Mouse (Mus musculus) kidney, adult 2 months (tissue): ENCODE measurements at regions not wholly inside any gene's neighbourhood (a gene's known extent, or its start where the extent isn't known, plus 50 kb on each side); places are given as distances from the start of the nearest gene placed in this dataset.
A peak's percentile ranks its signal among the peaks of the same experiment; 100 is the strongest.

Source experiments
- DNase-seq: peaks from one replicate; pipeline ENCODE4 v3.0.0; 2021
- H3K27ac ChIP-seq: fragments of 200-500 bp; 2 replicates; pipeline ENCODE4 v1.5.1; 2012; ENCODE audit warnings: low read depth, low read length, control low read depth, inconsistent platforms; ENCODE audit not compliant: insufficient read depth
- H3K27me3 ChIP-seq: fragments of 200-500 bp; replicated peaks from 2 replicates; pipeline ENCODE4 v1.6.1; 2012; ENCODE audit warnings: mild to moderate bottlenecking, moderate library complexity, low read length, inconsistent platforms; ENCODE audit not compliant: control insufficient read depth, insufficient read depth
- H3K36me3 ChIP-seq: fragments of 200-500 bp; 2 replicates; pipeline ENCODE4 v1.6.1; 2012; ENCODE audit warnings: mild to moderate bottlenecking, moderate library complexity, low read length, inconsistent platforms; ENCODE audit not compliant: control insufficient read depth, insufficient read depth
- H3K4me1 ChIP-seq: fragments of 200-500 bp; 2 replicates; pipeline ENCODE4 v1.6.1; 2011; ENCODE audit warnings: low read length; ENCODE audit not compliant: control insufficient read depth, insufficient read depth
- H3K4me3 ChIP-seq: fragments of 200-500 bp; 2 replicates; pipeline ENCODE4 v1.5.1; 2011; ENCODE audit warnings: mild to moderate bottlenecking, low read depth, low read length, control low read depth; ENCODE audit not compliant: insufficient read depth
- CTCF ChIP-seq: fragments of 200-500 bp; conservative IDR thresholded peaks from 2 replicates; pipeline ENCODE4 v1.5.1; 2011; ENCODE audit warnings: low read depth, mild to moderate bottlenecking, control low read depth, low read length, moderate library complexity, mixed read lengths; ENCODE audit not compliant: insufficient read depth, insufficient read length
- POLR2A ChIP-seq: fragments of 200-500 bp; IDR thresholded peaks from one replicate; pipeline ENCODE4 v1.6.1; 2011; ENCODE audit warnings: low read depth, low read length, control low read depth
- WGBS: fragments of 180-500 bp; shearing (Covaris S2); methylation state at CpG from one replicate; pipeline ENCODE4 v1.1.7; 2018; 5-methylcytosine and 5-hydroxymethylcytosine counted together

DNA sequence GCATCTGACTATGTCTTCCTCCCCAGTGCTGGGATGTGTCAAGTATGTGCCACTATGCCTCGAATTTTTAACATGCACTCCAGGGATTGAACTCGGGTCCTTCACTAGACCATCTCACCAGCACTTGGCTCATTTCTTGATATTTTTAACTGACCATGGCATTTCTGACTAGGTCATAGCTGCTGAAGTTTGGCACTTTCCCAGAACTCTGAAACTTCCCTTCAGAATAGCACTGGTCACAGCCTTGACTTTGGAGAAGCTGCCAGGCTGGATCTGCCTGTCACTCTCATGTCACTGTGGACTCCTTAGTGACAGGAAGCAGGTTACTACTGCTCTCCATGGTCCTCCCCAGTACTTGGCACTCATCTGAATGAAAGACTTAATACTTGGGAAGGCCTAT lies 146.7 kb downstream of the Ppp4r2 start:
- Histone ChIP-seq H3K4me1 (no peaks in the 10 kb centered on the region), H3K4me3 (no peak overlapping the region), H3K27me3 (no peaks in the 10 kb centered on the region), H3K36me3 (no peaks in the 10 kb centered on the region), H3K27ac (no peak overlapping the region)
- no peak for DNase-seq
- TF ChIP-seq CTCF (no peak), POLR2A (no peak)
- 68% methylated on average over 2 of the region's 2 CpGs for WGBS

DNA sequence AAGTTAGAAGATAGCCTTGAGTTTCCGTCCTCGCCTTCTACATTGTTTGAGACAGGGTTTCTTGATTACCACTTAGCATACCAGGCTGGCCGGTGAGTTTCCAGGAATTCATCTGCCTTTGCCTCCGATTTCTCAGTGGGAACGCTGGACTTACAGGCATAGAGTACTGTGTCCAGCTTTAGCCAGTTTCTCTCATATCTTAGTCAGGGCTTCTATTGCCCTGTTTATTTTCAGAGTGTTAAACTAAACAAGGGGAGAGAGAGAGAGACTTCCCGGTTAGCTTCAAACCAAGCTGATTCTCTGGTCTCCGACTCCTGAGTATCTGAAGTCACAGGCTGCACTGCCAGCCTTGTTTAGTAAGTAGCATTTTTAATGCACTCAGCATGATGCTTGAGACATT lies 151.4 kb downstream of the Ppp4r2 start:
- no peak for TF ChIP-seq CTCF
- TF ChIP-seq POLR2A, result no peak

DNA sequence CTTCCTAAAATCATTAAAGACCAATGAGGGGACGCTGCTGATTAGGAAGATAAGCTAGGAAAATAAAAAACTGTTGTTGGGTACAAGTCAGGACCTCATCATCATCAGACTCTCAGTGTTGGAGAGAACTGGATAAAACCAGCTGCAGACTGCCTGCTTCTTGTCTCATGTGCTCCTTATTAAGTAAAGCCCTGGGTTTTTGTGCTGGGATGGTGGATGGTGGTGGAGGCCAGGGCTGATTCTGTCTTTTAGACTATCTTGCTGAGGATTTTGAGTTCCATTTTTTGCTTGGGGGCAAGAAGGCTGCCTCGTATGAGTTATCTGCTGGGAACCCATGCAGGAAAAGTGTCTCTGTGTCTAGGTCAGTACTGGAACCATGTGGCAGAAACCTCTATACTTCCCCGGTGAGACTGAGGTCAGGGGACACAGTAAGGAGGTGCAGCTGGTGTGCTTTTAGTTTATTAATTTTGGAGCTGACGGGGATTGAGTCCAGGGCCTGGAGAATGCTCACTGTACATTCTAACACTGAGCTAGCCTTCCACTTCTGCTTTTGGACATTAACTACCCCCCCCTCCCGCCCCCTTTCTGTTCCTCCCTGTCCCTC lies 152.0 kb downstream of the Ppp4r2 start:
- TF ChIP-seq CTCF, result no peak
- no peak for TF ChIP-seq POLR2A
- WGBS, result 60% methylated on average over 5 of the region's 5 CpGs
- H3K27ac ChIP-seq, result no peak overlapping the region
- no peaks in the 10 kb centered on the region for H3K4me1 ChIP-seq
- DNase-seq, result no peak
- no peaks in the 10 kb centered on the region for H3K27me3 ChIP-seq
- H3K36me3 ChIP-seq, result no peaks in the 10 kb centered on the region
- H3K4me3 ChIP-seq, result no peak overlapping the region

More for the DNA sequence above, 151.4 kb downstream of the Ppp4r2 start:
- Histone ChIP-seq H3K4me3 (no peak overlapping the region), H3K27me3 (no peaks in the 10 kb centered on the region), H3K36me3 (no peaks in the 10 kb centered on the region), H3K27ac (no peak overlapping the region), H3K4me1 (no peaks in the 10 kb centered on the region)
- 53% methylated on average over 7 of the region's 7 CpGs for WGBS
- DNase-seq, result no peak

DNA sequence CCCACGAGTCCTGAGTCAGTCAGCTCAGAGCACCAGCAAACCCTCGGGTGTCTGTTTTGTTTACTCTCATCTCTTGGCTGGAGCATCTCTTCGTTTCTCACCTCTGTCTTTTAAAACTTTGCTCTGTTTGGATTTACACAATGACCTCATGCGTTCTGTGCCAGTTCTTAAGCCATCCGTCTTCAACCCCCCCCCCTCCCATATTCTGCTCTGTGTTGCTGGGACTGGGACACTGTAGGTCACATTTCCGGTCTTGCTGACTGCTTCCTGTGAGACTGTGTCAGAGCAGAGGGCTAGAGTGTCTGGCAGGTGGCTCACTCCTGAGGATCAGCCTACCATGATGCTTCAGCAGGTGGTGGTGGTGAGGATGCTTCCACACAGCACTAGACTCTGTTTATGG lies 155.1 kb downstream of the Ppp4r2 start:
- H3K27ac ChIP-seq, result no peak overlapping the region
- no peaks in the 10 kb centered on the region for H3K27me3 ChIP-seq
- WGBS, result 57% methylated on average over 6 of the region's 6 CpGs
- TF ChIP-seq POLR2A (no peak), CTCF (no peak)
- DNase-seq, result no peak
- no peak overlapping the region for H3K4me3 ChIP-seq
- no peaks in the 10 kb centered on the region for H3K4me1 ChIP-seq
- H3K36me3 ChIP-seq, result no peaks in the 10 kb centered on the region

DNA sequence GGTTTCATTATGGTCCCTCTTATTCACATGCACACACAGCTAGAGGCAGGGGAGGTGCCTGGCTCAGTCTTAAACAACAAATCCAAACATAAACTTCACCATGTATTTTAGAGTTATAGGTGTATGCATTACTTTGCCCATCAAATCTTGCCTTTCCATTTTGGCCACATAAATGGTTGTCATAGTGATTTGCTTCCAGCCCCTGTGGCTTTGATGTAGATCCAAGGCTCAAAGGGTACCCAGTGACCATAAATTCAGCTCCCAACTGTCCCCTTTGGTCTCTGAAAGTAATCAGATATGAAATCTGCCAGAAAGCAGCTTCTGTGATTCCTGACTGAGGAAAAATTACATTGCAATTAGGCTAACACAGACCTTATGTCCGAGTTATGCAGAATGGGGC lies 160.0 kb downstream of the Ppp4r2 start:
- H3K4me3 ChIP-seq, result no peak overlapping the region
- no peaks in the 10 kb centered on the region for H3K4me1 ChIP-seq
- 67% methylated on average over 1 of the region's 1 CpGs for WGBS
- H3K36me3 ChIP-seq, result no peaks in the 10 kb centered on the region
- H3K27me3 ChIP-seq, result no peaks in the 10 kb centered on the region
- H3K27ac ChIP-seq, result no peak overlapping the region
- no peak for DNase-seq
- TF ChIP-seq POLR2A (no peak), CTCF (no peak)

DNA sequence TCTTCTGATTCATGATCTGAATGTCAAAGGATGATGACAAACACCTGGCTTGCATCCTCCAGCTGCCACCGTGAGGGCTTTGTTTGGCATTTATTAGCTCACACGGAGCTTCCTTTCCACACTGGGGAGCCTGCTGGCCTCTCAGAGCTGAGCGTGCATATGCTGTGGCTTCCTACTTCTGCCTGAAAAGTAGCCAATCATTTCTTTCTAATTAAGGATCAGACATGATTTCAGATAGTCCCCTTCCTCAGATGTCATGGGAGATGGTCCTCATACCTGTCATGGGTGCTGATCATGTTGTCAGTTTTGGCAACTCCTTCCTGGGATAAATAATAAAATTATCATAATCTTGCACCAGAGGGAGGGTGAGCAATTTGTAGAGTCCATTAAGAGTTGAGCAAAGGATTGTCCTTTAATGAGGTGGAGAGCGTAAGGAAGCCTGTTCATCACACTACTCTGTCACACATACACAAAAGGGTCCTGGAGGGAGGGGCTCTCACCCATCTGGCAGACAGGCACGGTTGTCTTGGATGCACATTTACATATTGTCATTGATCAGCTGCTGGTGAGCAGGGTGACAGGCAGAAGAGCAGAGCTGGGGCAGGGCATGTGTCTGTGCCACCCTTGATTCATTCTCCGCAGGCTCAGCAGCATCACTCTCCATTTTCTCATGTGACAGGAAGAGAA lies 162.6 kb downstream of the Ppp4r2 start:
- Histone ChIP-seq H3K27ac (no peak overlapping the region), H3K27me3 (no peaks in the 10 kb centered on the region), H3K4me1 (no peaks in the 10 kb centered on the region), H3K36me3 (no peaks in the 10 kb centered on the region), H3K4me3 (no peak overlapping the region)
- 54% methylated on average over 6 of the region's 6 CpGs for WGBS
- no peak for TF ChIP-seq CTCF
- no peak for TF ChIP-seq POLR2A
- DNase-seq, result no peak

DNA sequence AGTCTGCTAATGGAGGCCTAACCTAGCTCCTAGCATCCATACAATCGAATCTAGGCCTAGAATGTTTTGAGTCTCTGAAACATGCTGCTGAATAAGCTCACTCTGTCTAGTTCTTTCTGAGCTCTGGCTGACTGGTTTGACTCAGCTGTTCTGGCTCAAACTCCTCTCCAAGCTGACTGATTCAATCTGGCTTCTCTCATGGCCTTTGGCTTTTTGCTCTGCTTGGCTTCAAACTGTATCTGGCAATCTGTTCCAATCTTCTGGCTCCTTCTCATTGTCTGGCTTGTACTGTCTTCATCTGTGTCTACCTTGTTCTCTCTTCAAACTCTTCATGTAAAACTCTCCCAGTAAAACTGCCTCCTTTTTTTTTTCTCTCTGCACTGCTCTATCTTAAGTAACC lies 164.9 kb downstream of the Ppp4r2 start:
- Histone ChIP-seq H3K4me3 (no peak overlapping the region), H3K4me1 (no peaks in the 10 kb centered on the region; the same call in 1 of the 2 replicates), H3K27me3 (no peaks in the 10 kb centered on the region), H3K36me3 (no peaks in the 10 kb centered on the region), H3K27ac (no peak overlapping the region)
- TF ChIP-seq POLR2A (no peak), CTCF (no peak)
- DNase-seq, result peak; percentile 51
- 73% methylated on average over 1 of the region's 1 CpGs for WGBS
